8 mouse cellular contexts compared by ENCODE assay signal in the genomic region with DNA sequence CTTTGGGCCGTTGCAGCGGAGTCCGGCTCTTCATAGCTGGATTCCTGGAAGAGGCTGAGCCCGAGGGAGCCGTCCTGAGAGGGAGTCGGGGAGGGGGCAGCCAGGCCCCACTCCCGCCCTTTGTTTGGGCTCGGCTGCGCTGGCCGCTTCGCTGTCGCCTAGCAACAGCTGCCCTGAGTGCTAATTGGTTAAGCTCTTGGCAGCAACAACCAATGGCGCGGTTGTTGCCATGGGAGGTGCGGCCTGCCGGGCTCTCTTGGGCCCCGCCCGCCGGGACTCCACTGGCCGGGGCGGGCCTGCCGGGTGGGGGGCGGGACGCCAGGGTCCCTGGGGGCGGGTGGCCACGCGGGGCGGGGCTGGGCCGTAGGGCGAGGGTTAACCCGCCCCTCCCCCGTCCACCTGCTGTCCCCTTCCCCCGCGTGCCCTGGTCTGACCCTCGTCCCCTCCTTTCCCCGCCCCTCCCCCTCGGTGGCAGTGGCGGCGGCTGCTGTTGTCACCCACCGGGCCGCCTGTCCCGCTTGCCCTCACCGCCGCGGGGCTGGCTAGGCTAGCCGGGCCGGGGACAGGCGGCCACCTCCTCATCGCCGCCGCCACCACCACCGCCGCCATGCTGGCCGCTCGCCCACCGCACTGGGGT. TPM values are rescaled to one million over a fixed set of nuclear protein-coding genes. Genes with fewer than 3 reads are reported as not detected.
DNase-seq lines count a peak whose midpoint lies in the region; ATAC-seq and TF ChIP-seq lines count a peak whose summit lies in the region.

No protein-coding gene starts in this region.

- H3K4me1 ChIP-seq in MEL (ENCODE audit: control insufficient read depth in 1 of 2, insufficient read depth in 2 of 2, low read length in 2 of 2): no peaks in the 10 kb centered on the region
- H3K4me1 ChIP-seq in lung, embryonic 16.5 days (replicated peaks; ENCODE audit: control insufficient read depth, insufficient read depth, low read length): peaks cover 6% of the 10 kb centered on the region

- peaks cover 0 to 14% of the 10 kb centered on the region in 2 experiments; a peak in 2 of 4 replicates for H3K36me3 ChIP-seq in MEL (ENCODE audit: control insufficient read depth in 1 of 2, insufficient read depth in 2 of 2, low read length in 2 of 2)
- peaks cover 59% of the 10 kb centered on the region for H3K36me3 ChIP-seq in lung, embryonic 16.5 days (ENCODE audit: control insufficient read depth, insufficient read depth, low read length)

- peak; percentile 86 for ATAC-seq in hematopoietic stem cell, adult 5-6 weeks (replicated peaks in 1 of 2; ENCODE audit: insufficient read depth in 1 of 2, low FRiP score in 2 of 2, low TSS enrichment in 1 of 2, low read depth in 1 of 2, poor library complexity in 2 of 2, severe bottlenecking in 2 of 2)
- ATAC-seq in lung, embryonic 16.5 days (ENCODE audit: low read depth): peak; percentile 96

- DNase-seq in MEL (ENCODE audit: low read depth, low spot score): peak; percentile 31
- peak; percentile 88 for DNase-seq in cerebellum, adult 8-10 months
- peak; percentile 94 for DNase-seq in forelimb bud, embryonic 11.5 days (ENCODE audit: low read depth, low spot score)
- DNase-seq in layer of hippocampus, adult 9-10 months (ENCODE audit: low spot score): peak; percentile 87
- DNase-seq in ovary, postnatal 10 days (ENCODE audit: low spot score): peak; percentile 87
- DNase-seq in thymus, postnatal 10 days (ENCODE audit: low spot score in 2 of 2): peak; percentile 89 to 91

- H3K4me2 ChIP-seq in lung, embryonic 16.5 days (ENCODE audit: low read depth, low read length): peak overlapping the region; percentile 94

- no peaks in the 10 kb centered on the region for H3K9me3 ChIP-seq in MEL (replicated peaks; ENCODE audit: insufficient read depth, low read length)
- no peaks in the 10 kb centered on the region for H3K9me3 ChIP-seq in lung, embryonic 16.5 days (ENCODE audit: control insufficient read depth, low read length)

- H3K4me3 ChIP-seq in MEL (ENCODE audit: control insufficient read depth in 1 of 2, insufficient read depth in 1 of 2, low read depth in 2 of 2, low read length in 2 of 2): no peak overlapping the region
- H3K4me3 ChIP-seq in lung, embryonic 16.5 days (ENCODE audit: low read length): peak overlapping the region; percentile 98

- H3K27me3 ChIP-seq in MEL (ENCODE audit: control insufficient read depth in 1 of 2, insufficient read depth in 2 of 2, low read length in 2 of 2): no peaks in the 10 kb centered on the region
- no peaks in the 10 kb centered on the region for H3K27me3 ChIP-seq in lung, embryonic 16.5 days (ENCODE audit: control insufficient read depth, insufficient read depth, low read depth, low read length)

- TF ChIP-seq POLR2A in MEL (IDR thresholded peaks at IDR 0.05; ENCODE audit: control insufficient read depth in 1 of 2, insufficient read depth in 1 of 2, low read depth in 1 of 2, low read length in 2 of 2, poor library complexity in 1 of 2): no peak

- peaks cover 7% of the 10 kb centered on the region; the same call in 1 of the 2 replicates for H3K79me2 ChIP-seq in MEL (ENCODE audit: control insufficient read depth, insufficient read depth, low read length, poor library complexity)

- no peak overlapping the region for H3K27ac ChIP-seq in MEL (ENCODE audit: control insufficient read depth, low read depth, low read length)
- peak overlapping the region; percentile 95 for H3K27ac ChIP-seq in lung, embryonic 16.5 days (ENCODE audit: low read length)

- TF ChIP-seq RAD21 in MEL (IDR thresholded peaks at IDR 0.05; ENCODE audit: low read depth, low read length): no peak

- H3K9ac ChIP-seq in MEL (ENCODE audit: control insufficient read depth, low read depth, low read length, poor library complexity, severe bottlenecking): no peak overlapping the region
- peak overlapping the region; percentile 90 for H3K9ac ChIP-seq in lung, embryonic 16.5 days (ENCODE audit: low read length)

- no peak for TF ChIP-seq CTCF in MEL (IDR thresholded peaks at IDR 0.05 in 2 of 3, conservative IDR thresholded peaks at IDR 0.05 in 1 of 3; ENCODE audit: control insufficient read depth in 1 of 3, insufficient read depth in 1 of 3, low read depth in 2 of 3, low read length in 3 of 3, poor library complexity in 1 of 3, severe bottlenecking in 1 of 3)

- WGBS in lung, embryonic 16.5 days: 0% methylated on average over 30 of the region's 56 CpGs

- TF ChIP-seq EP300 in MEL (IDR thresholded peaks at IDR 0.05; ENCODE audit: low read depth in 1 of 2, low read length in 2 of 2): no peak

TF ChIP-seq in MEL, 35 proteins besides CTCF, POLR2A, EP300 and RAD21:
- TF ChIP-seq ZMIZ1 (IDR thresholded peaks at IDR 0.05; ENCODE audit: low read depth, low read length): no peak
- no peak for TF ChIP-seq ZC3H11A (IDR thresholded peaks at IDR 0.05; ENCODE audit: low read depth, low read length)
- no peak for TF ChIP-seq NELFE (IDR thresholded peaks at IDR 0.05; ENCODE audit: low read depth, low read length)
- no peak for TF ChIP-seq CHD1 (IDR thresholded peaks at IDR 0.05; ENCODE audit: low read depth, low read length)
- no peak for TF ChIP-seq GATA1 (IDR thresholded peaks at IDR 0.05; ENCODE audit: low read depth, low read length)
- no peak for TF ChIP-seq ETS1 (IDR thresholded peaks at IDR 0.05; ENCODE audit: low read depth, low read length)
- TF ChIP-seq GABPA (IDR thresholded peaks at IDR 0.05; ENCODE audit: low read depth, low read length): no peak
- TF ChIP-seq JUND (IDR thresholded peaks at IDR 0.05; ENCODE audit: low read depth, low read length): no peak

RNA-seq across cellular contexts. Expression of a gene that starts 0.6 kb away (rescaled TPM):
- total RNA-seq in MEL (2012; rRNA removed): 0.69 and 0.85 TPM in 2 replicates
- polyA plus RNA-seq in MEL (2012; ENCODE audit: insufficient read depth in 1 of 2, insufficient read length in 2 of 2, low read depth in 1 of 2, low replicate concordance in 2 of 2, missing spikeins in 1 of 2): under 1 TPM in 1 of 2 experiments, not detected in 1; 0.89 TPM
- total RNA-seq in hematopoietic stem cell, adult 5-6 weeks (2017): 4.7 and 6.1 TPM in 2 replicates
- 12.3 TPM in 2 replicates for polyA plus RNA-seq in lung, embryonic 16.5 days (2015; fragmentation: Nextera tagmentation; extraction: Ambion mirVana)

RNA-seq across cellular contexts. Expression of a gene that starts 10.3 kb away (rescaled TPM):
- total RNA-seq in MEL (2012; rRNA removed): 262 and 268 TPM in 2 replicates
- 100 to 1,000 TPM in 1 of 2 experiments, not detected in 1; 819 TPM for polyA plus RNA-seq in MEL (2012; ENCODE audit: insufficient read depth in 1 of 2, insufficient read length in 2 of 2, low read depth in 1 of 2, low replicate concordance in 2 of 2, missing spikeins in 1 of 2)
- total RNA-seq in hematopoietic stem cell, adult 5-6 weeks (2017): 162 and 213 TPM in 2 replicates
- polyA plus RNA-seq in lung, embryonic 16.5 days (2015; fragmentation: Nextera tagmentation; extraction: Ambion mirVana): 69.3 and 84.5 TPM in 2 replicates

RNA-seq across cellular contexts. Expression of a gene that starts 50.6 kb away (rescaled TPM):
- total RNA-seq in MEL (2012; rRNA removed): not detected in 2 replicates
- polyA plus RNA-seq in MEL (2012; ENCODE audit: insufficient read depth in 1 of 2, insufficient read length in 2 of 2, low read depth in 1 of 2, low replicate concordance in 2 of 2, missing spikeins in 1 of 2): not detected
- total RNA-seq in hematopoietic stem cell, adult 5-6 weeks (2017): not detected in 2 replicates
- 0.06 TPM in 1 of 2 replicates, not detected in the other for polyA plus RNA-seq in lung, embryonic 16.5 days (2015; fragmentation: Nextera tagmentation; extraction: Ambion mirVana)

Comparison
In these comparisons a context has a peak if more than half of its experiments do, and no peak if none do; other contexts are left out.
1. DNase-seq: peak in every context shown above with its lines; median percentile 94 in forelimb bud, embryonic 11.5 days; 90 in thymus, postnatal 10 days; 88 in cerebellum, adult 8-10 months; 87 in layer of hippocampus, adult 9-10 months; 87 in ovary, postnatal 10 days; 31 in MEL.